Mouse (Mus musculus) monocyte, adult 2 months (primary cell): ENCODE measurements around the gene Vmn1r87.
"Not testable (repeated sequence)": the region's sequence is repeated elsewhere in the genome, so short reads cannot be mapped to it uniquely, and the experiment has no call there.

Experiments used
- DNase-seq, 2 experiments: peaks; one replicate each; pipeline ENCODE4 v3.0.0; 2022; ENCODE audit warnings: low spot score in 2 of 2, low read depth in 1 of 2

The Vmn1r87 gene

DNA sequence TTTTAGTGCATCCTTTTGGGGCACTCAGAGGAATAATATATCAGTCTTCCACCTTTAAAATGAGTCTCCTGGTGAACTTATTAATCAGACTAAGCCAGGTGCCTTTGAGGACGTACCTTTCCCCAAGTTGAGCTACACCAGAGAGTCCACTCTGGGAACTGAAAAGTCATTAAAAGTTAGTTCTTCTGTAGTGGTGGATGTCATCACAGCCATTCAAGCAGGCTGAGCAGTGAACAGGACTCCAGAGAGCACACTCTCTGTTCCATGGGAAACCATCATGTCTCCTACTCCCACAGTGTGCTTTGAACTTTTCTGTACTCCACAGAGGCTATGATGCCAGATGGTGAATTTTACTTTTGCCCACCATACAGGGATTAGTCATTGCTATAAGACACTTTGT is at the start of gene Vmn1r87:
Gene Vmn1r87, minus strand, starts transcription at position 101 of the 400 bp plus-strand sequence.
- no peak for DNase-seq

DNA sequence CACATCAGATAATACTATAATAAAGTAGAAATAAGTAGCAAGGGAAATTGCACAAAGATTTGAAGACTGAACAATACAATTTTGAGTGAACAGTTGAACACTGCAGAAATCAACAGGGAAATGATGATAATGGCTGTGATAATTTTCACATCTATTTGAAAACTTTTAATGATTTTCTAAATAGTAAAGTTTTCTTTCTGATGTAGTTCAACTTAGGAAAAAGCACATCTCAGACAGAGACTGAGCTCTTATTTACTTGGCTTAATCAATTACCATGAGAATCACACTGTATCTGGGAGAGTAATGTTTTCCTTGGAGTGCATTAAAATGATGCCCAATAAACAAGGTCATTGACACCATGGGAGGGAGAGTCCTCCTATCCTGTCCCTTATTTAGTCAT is 19.3 kb upstream of the Vmn1r87 start, which contains the start of gene Vmn1r88:
Gene Vmn1r88, plus strand, starts transcription at position 301 of the 400 bp plus-strand sequence.
- no peak for DNase-seq

DNA sequence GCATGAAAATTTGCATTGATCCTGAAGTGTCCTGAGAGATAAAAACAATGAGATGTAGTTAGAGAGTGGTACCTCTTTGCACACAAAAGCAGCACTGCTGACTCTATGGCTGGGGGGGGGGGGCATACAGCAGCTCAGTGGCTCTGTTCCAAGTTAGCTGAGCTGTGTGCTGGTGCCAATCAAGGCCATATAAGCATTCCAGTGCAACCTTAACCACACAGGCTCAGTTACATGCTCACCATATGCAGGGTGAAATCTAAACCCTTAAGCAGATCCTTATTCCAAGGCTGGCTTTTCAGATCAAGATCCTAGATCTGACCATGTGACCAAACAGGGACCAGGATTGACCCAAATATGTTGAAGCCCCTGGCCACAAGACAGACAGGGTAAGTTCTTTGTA is 2.6 kb downstream of the Vmn1r87 start:
- DNase-seq, result no peak

DNA sequence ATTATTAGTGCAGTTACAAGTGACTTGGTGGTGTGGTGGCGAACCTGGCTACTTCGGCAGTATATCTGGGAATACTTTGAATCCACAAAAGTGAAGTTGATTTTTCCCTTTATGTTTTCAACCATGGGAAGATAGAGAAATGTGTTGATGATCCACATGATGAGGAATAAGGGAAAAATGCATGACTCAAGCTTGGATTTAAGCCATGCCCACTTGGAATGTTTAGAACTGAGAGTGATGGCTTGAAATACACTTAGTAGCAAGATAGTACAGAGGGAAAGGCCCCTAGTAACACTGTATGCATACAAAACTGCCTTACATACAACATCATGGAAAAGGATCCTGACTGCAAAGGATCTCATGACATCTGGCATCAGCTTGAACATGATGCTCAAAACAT is 8.1 kb downstream of the Vmn1r87 start:
- no peak for DNase-seq

DNA sequence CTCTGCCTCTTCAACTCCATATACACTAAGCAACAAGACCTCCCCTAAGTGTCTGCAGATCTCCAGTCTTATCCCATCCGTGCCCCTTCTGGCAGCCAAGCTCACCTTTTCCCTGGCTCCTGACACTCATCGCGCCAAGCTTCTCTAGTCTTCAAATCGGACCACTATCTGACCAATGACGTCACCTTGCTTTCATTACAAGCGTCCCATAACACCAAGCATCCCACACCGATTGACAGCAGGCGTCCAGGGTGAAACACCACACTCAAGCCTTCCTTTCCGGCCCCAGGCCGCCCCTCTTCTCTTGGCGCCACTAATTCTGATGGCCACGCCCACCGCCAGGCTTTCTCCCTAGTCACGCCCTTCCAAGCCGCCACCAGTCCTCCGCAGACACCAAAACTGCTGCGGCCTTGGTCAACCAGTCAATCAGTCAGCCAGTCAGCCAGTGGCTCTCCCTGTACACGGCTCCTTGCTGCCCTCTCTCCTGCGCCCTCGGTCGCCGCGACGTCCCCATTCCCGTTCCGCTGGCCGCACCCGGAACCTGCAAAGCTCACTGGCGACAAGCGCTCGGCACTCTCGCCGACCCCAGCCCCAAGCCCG is 16.3 kb downstream of the Vmn1r87 start:
- DNase-seq, result not testable (repeated sequence)

DNA sequence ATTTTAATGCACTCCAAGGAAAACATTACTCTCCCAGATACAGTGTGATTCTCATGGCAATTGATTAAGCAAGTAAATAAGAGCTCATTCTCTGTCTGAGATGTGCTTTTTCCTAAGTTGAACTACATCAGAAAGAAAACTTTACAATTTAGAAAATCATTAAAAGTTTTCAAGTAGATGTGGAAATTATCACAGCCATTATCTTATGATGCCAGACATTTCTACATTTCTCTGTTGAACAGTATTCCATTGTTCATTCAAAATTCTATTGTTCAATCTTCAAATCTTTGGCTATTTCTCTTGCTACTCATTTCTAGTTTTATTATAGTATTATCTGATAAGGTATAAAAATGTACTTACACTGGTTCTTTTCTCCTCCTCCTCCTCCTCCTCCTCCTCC is 20.1 kb downstream of the Vmn1r87 start, which contains the start of gene Vmn1r86:
Gene Vmn1r86, minus strand, starts transcription at position 101 of the 400 bp plus-strand sequence.
- DNase-seq, result no peak

DNA sequence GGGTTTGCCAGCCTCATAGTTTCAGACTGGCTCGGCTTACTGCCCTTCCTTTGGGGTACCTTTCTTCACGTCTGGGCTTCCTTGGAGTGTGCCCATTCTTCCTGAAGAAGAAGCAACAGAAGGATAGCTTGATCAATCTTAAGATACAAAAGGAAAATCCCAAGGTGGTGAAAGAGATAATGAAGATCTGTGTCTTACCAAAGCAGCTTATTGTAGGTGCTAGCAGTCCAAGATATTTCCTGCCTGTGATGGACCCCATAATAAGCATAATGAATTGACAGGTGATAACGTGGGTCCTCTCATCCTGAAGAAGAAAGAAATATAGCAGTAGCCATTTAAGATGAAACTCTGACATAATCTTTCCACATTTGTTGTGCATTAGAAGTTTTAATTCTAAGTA is 44.9 kb downstream of the Vmn1r87 start, which contains the start of gene Vmn1r85:
Gene Vmn1r85, minus strand, starts transcription at position 101 of the 400 bp plus-strand sequence.
- no peak for DNase-seq
